Mouse (Mus musculus) activated CD4-positive, CD25-positive, alpha-beta regulatory T cell, adult 4 months (primary cell): ENCODE measurements around the gene Gm10961. TPM values are rescaled to one million over a fixed set of nuclear protein-coding genes. Genes with fewer than 3 reads are reported as not detected.
"Not testable (repeated sequence)": the region's sequence is repeated elsewhere in the genome, so short reads cannot be mapped to it uniquely, and the experiment has no call there.

Experiments used
- ATAC-seq: one replicate; pipeline ENCODE4 v1.8.0; 2017
- polyA plus RNA-seq, 2 experiments: library from polyadenylated mRNA; unstranded; fragments of 100-300 nt; shearing (Covaris generic); gene quantifications; one replicate each; pipeline ENCODE4 v1.2.1; 2017

The Gm10961 gene
- polyA plus RNA-seq, 2 experiments from 2014 or later, result not detected

GRCm38 (mm10) chr3:107617800-107618199 is 13.3 kb upstream of the Gm10961 start:
- no peak for ATAC-seq

DNA sequence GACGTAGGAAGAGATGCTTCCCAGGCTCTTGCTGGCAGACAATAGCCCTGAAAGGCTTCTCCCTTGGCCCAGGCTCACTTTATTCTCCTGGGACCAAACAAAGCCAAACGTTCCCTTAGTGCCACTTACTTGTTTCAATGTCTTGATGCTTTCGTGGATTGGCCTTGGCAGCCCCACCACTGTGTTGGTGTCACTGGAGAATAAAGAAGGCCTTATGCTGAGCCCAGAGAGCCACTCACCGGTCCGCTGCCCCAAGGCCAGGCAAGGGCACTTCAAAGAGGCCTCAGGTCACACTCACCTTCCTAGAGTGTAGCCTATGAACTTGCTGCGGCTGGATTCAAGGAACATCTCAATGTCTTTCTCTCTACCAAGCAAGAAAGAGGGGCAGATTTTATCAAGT is 11.2 kb upstream of the Gm10961 start:
- no peak for ATAC-seq

GRCm38 (mm10) chr3:107621286-107622075 is 9.6 kb upstream of the Gm10961 start:
- ATAC-seq, result no peak

- no peak for ATAC-seq
Measured at GRCm38 (mm10) chr3:107622537-107622936, 8.6 kb upstream of the Gm10961 start.

DNA sequence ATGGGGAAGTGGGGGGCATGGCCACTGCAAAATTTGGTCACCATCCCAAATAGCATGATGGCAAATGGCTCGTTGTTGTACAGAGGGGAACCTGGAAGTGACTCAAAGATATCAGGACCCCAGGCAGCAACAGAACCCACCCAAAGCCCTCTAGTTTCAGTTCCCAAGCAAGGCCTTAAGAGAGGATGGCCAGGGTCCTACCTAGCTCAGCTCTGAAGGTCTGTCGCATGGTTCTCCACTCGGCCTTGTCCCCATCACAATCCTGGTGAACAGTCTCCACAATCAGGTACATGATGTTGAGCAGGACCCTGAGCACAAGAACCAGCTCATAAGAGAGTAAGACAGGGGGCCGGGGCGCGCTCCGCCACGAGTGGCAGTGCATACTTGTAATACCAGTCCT is 6.7 kb upstream of the Gm10961 start:
- ATAC-seq, result no peak

DNA sequence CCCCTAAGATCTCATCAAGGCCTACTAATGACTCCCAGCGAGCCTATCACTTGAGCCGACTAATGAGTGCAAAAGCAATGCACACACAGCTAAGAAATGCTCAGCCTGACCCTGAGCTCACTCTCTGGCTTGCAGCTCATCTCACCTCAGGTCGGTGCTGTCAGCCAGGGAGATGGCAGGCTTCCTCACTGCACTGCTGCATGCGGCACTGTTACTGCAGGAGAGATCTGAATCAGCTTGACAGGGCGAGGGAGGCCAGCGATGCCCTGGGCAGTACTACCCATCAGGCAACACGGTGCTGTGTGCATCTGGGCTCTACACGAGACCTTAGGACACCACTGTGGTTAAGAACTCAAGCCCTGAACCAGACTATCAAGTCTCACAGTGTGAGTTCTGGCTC is 5.6 kb upstream of the Gm10961 start:
- ATAC-seq, result no peak

- ATAC-seq, result no peak
Measured at GRCm38 (mm10) chr3:107626751-107627150, 4.4 kb upstream of the Gm10961 start.

DNA sequence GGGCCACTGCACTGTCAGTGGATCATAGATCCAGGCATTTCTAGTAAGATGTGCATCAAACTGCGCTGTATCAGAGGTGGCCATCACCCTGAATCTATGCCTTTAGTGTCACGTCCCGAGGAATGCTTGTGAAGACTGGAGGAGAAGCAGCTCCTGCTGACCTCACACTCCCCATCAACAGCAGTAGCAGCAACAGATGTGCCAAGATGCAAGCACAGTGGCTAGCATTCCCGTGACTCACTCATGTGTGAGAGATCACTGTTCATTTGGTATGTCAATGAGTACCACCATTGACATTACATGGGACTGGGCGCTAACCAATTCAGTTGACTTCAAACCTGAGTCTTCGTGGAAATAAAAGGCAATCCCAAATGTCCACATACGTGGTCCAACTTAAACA is 3.5 kb upstream of the Gm10961 start:
- no peak for ATAC-seq

DNA sequence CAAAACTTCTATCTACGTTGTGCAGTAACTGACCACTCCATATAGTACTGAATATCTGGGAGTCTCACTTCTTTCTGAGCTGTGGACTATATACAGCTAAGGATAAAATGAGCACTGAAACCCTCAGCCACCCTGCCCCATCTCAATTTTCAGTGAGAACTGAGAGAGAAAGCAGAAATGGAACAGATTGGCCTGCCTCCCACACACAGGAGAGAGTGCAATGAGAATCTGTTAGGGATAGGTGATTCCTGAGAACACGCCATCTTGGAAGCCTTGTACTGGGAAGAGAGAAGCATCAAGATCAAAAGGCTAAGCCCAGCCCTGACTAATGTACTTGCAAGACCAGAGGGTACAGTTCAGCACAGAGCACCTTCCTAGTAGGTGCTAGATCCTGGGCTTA is 2.6 kb upstream of the Gm10961 start:
- no peak for ATAC-seq

DNA sequence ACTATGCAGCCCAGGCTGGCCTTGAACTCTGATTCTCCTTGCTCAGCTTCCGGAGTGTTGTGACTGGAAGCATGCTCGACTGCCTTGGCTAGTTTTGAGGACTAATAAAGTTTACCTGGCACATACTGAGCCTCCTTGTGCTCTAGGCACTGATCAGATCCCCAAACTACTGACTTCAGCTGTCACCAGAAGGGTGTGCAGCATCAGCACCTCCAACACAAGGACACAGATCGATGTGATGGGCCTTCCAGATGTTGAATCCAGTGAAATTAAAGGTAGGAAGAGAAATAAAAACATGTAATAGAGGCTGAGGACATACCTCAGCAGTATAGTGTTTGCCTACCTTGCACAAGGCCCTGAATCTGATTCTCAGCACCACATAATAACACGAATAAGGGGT is 1.7 kb upstream of the Gm10961 start:
- ATAC-seq, result no peak

DNA sequence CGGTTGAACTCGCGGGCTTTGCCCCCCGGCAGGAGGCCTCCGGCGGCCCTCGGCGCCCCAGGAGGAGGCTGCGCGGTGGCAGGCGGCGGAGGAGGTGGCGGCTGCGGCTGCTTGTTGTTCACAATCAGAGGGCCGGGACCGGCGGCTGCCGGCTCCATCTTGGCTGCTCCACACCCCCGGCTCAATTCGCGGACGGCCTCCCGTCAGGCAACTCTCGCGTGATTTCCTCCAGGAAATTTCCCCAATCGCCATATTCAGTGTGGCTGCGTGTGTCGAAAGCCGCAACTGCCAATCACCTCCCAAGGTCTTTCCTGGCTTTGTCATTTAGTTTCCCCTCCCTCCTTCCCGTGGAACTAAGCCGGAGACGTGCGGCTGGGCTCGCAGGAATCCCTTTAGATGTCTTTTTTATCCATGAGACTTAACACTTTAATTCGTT is 419 bp downstream of the Gm10961 start, which contains the start of gene Strip1:
TSS of gene Strip1 (minus strand) at position 172 of the 436 bp plus-strand sequence.
- peak; percentile 95 for ATAC-seq

DNA sequence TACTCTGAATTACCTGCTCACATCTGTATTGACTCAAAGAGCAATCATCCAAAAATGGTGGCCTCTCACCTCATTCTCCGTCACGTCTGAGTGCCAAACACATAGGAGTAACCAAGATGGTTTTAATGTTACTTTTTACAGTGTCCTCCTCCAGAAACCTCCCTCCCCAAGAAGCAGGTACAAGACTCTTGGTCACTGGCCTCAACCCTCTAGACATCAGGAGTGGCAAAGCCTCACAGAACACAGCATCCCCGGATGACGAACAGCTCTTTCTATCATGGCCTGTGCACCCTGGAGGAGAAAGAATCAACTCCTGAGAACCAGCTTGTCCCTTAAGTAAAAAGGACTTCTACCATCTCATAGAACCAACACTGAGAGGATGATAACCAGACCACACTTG is 1.7 kb downstream of the Gm10961 start:
- ATAC-seq, result no peak

- no peak for ATAC-seq
Measured at GRCm38 (mm10) chr3:107633906-107634305, 2.8 kb downstream of the Gm10961 start.

- ATAC-seq, result no peak
Measured at GRCm38 (mm10) chr3:107635836-107636235, 4.7 kb downstream of the Gm10961 start.

DNA sequence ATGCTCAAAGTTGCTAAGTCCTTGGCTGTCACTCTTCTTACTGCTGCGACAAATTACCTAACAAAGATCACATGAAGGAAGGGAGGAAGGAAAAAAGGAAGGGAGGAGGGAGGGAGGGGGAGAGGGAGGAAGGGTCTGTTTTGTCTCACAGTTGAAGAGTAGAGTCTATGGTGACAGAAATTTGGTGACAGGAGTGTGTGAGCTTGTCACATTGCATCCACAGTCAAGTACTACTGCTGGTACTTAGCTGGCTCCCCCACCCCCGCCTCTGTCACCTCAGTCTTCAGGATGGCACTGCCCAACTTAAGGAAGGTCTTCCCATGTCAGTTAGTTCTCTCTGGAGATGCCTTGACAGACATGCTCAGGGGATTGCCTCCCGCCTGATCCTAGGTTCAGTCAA is 5.1 kb downstream of the Gm10961 start:
- no peak for ATAC-seq

GRCm38 (mm10) chr3:107637606-107638172 is 6.6 kb downstream of the Gm10961 start:
- no peak for ATAC-seq

- no peak for ATAC-seq
Measured at GRCm38 (mm10) chr3:107646947-107647346, 15.8 kb downstream of the Gm10961 start.

DNA sequence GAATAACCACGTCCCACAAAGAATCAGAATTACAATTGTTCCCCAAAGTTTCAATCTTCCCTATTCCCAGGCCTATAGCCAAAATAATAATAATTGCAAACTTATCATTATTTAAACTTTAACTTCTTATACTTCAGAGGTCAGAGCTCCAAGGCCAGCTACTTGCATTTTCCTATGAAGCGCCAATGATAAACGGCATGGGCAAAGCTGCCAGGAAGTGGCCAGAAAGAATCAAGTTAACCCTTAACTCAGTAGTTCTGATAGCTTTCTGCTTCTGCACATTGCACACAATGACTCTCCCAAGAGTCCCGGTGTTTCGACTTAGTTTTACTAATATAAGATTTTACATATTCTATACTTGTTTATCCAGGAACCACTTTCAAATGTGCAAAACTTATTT is 19.2 kb downstream of the Gm10961 start:
- ATAC-seq, result not testable (repeated sequence)

- no peak for ATAC-seq
Measured at GRCm38 (mm10) chr3:107652968-107653367, 21.8 kb downstream of the Gm10961 start.

- ATAC-seq, result no peak
Measured at GRCm38 (mm10) chr3:107654861-107655260, 23.7 kb downstream of the Gm10961 start.

- ATAC-seq, result no peak
Measured at GRCm38 (mm10) chr3:107655491-107655890, 24.4 kb downstream of the Gm10961 start.

DNA sequence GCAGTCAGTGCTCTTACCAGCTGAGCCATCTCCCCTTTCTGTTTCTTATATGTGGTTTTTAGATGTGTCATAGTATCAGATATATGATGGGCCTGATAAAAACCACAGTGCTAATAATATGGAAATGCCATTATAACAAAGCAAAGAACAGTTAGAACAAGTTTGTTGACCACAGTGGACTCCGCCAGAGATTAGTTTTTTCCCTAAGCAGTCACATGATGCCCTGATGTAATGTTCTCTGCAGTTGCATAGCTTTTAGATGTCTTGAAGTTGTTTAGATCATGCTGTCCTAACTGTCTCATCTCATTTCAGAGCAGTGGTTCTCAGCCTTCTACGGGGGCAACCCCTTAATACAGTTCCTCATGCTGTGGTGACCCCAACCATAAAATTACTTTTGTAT is 25.0 kb downstream of the Gm10961 start:
- ATAC-seq, result no peak

DNA sequence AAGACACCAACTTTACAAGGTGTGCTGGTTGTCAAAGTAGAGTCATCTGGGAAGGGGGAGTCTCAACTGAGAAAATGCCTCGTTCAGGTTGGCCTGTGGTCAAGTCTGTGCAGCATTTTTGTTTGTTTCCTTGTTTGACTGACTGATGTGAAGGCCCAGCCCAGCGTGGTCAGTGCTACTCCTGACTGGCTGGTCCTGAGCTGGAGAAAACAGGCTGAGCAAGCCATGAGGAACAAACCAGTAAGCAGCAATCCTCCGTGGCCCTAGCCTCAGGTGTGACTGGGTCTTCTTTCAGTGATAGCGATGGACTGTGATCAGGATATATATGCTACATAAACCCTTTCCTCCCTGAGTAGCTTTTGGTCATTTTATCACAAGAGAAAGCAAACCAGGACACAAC is 25.8 kb downstream of the Gm10961 start:
- ATAC-seq, result no peak

GRCm38 (mm10) chr3:107659000-107659399 is 27.9 kb downstream of the Gm10961 start:
- no peak for ATAC-seq
